In the genomic region with DNA sequence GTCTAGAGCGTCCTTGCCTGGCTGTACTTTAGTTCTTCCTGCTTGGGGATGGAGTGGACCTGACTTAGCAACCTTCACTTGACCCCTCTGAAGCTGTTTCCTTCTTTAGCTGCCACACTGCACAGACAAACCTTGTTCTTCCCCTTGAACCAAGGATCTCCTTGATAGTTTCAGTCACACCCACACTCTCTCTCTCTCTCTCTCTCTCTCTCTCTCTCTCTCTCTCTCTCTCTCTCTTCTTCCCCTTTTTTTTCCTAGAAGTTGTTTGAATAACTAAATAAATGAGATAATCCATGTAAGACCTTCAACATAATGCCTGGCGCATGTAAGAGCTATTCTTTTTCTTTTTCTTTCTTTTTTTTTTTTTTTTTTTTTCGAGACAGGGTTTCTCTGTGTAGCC, we compare ENCODE assay signal across 17 mouse cellular contexts. TPM values are rescaled to one million over a fixed set of nuclear protein-coding genes. Genes with fewer than 3 reads are reported as not detected.
DNase-seq lines count a peak whose midpoint lies in the region; ATAC-seq and TF ChIP-seq lines count a peak whose summit lies in the region.
"Had no signal": no experiment of that assay in that cellular context is flagged by ENCODE, and none has a peak within 500 bp of the region (broad histone marks: within the 10 kb centered on the region; RNA-seq: fewer than 3 reads in every experiment).

No protein-coding gene starts in this region.

- H3K27me3 ChIP-seq in heart, embryonic 10.5 days (ENCODE audit: insufficient read depth, poor library complexity, severe bottlenecking) = no peaks in the 10 kb centered on the region
- no peaks in the 10 kb centered on the region for H3K27me3 ChIP-seq in midbrain, embryonic 10.5 days (ENCODE audit: low read depth, poor library complexity, severe bottlenecking)
- no peaks in the 10 kb centered on the region for H3K27me3 ChIP-seq in midbrain, embryonic 11.5 days (ENCODE audit: control insufficient read depth, insufficient read depth, low read length)
- H3K27me3 ChIP-seq in embryonic facial prominence, embryonic 10.5 days (replicated peaks; ENCODE audit: low read depth, poor library complexity, severe bottlenecking) = no peaks in the 10 kb centered on the region
- H3K27me3 ChIP-seq in neural tube, embryonic 15.5 days (replicated peaks) = no peaks in the 10 kb centered on the region
- H3K27me3 ChIP-seq: heart, embryonic 12.5 days had no signal

- ATAC-seq in midbrain, embryonic 11.5 days (ENCODE audit: low FRiP score) = no peak
- ATAC-seq in neural tube, embryonic 15.5 days (ENCODE audit: low FRiP score) = no peak

- peaks cover 24% of the 10 kb centered on the region for H3K4me1 ChIP-seq in heart, embryonic 10.5 days
- H3K4me1 ChIP-seq in midbrain, embryonic 10.5 days = peaks cover 31% of the 10 kb centered on the region
- peaks cover 18% of the 10 kb centered on the region for H3K4me1 ChIP-seq in midbrain, embryonic 11.5 days (ENCODE audit: control insufficient read depth, insufficient read depth, low read length)
- H3K4me1 ChIP-seq in embryonic facial prominence, embryonic 10.5 days = peaks cover 30% of the 10 kb centered on the region
- H3K4me1 ChIP-seq in neural tube, embryonic 15.5 days = peaks cover 33% of the 10 kb centered on the region

- no peaks in the 10 kb centered on the region for H3K9me3 ChIP-seq in heart, embryonic 10.5 days
- H3K9me3 ChIP-seq in midbrain, embryonic 10.5 days (replicated peaks) = no peaks in the 10 kb centered on the region
- H3K9me3 ChIP-seq in midbrain, embryonic 11.5 days (ENCODE audit: control insufficient read depth, low read length) = no peaks in the 10 kb centered on the region
- no peaks in the 10 kb centered on the region for H3K9me3 ChIP-seq in embryonic facial prominence, embryonic 10.5 days
- no peaks in the 10 kb centered on the region for H3K9me3 ChIP-seq in neural tube, embryonic 15.5 days (replicated peaks)
- H3K9me3 ChIP-seq: forebrain, embryonic 10.5 days; heart, embryonic 12.5 days had no signal

- DNase-seq in heart, embryonic 10.5 days (ENCODE audit: low spot score) = no peak
- DNase-seq in heart, postnatal 4 days = no peak
- no peak for DNase-seq in midbrain, embryonic 10.5 days (ENCODE audit: low spot score)
- DNase-seq in midbrain, embryonic 11.5 days (ENCODE audit: low spot score, missing footprints) = no peak
- no peak for DNase-seq in embryonic facial prominence, embryonic 10.5 days (ENCODE audit: low spot score)
- no peak for DNase-seq in left cerebral cortex, adult 2 months (ENCODE audit: extremely low spot score in 1 of 2, low spot score in 2 of 2)
- no peak for DNase-seq in urinary bladder, postnatal 4 days (ENCODE audit: low spot score in 2 of 2)
- DNase-seq: B cell, adult 2 months; cerebellum, adult 8-10 months; gastrocnemius, postnatal 10 days; kidney, postnatal 10 days; retina, postnatal 1 day; spleen, adult 18-20 months; thymus, adult 2 months had no signal

- no peak overlapping the region for H3K9ac ChIP-seq in midbrain, embryonic 11.5 days (ENCODE audit: low read length)
- H3K9ac ChIP-seq in neural tube, embryonic 15.5 days (replicated peaks) = no peak overlapping the region
- H3K9ac ChIP-seq: heart, embryonic 12.5 days had no signal

- H3K4me3 ChIP-seq in heart, embryonic 10.5 days = no peak overlapping the region
- peak overlapping the region; percentile 98; the same call in 1 of the 2 replicates for H3K4me3 ChIP-seq in midbrain, embryonic 10.5 days
- H3K4me3 ChIP-seq in midbrain, embryonic 11.5 days (ENCODE audit: low read depth, low read length) = no peak overlapping the region
- H3K4me3 ChIP-seq in embryonic facial prominence, embryonic 10.5 days = peak overlapping the region; percentile 98; the same call in 1 of the 2 replicates
- H3K4me3 ChIP-seq in neural tube, embryonic 15.5 days (replicated peaks) = no peak overlapping the region
- H3K4me3 ChIP-seq in left cerebral cortex, adult 2 months = no peak overlapping the region

- no peak for TF ChIP-seq CTCF in left cerebral cortex, adult 2 months (IDR thresholded peaks at IDR 0.05)

- no peak overlapping the region for H3K4me2 ChIP-seq in midbrain, embryonic 11.5 days
- no peak overlapping the region for H3K4me2 ChIP-seq in neural tube, embryonic 15.5 days

- H3K27ac ChIP-seq in heart, embryonic 10.5 days = peak overlapping the region; percentile 47; the same call in 1 of the 2 replicates
- H3K27ac ChIP-seq in midbrain, embryonic 10.5 days (replicated peaks) = no peak overlapping the region
- no peak overlapping the region for H3K27ac ChIP-seq in midbrain, embryonic 11.5 days (ENCODE audit: low read depth, low read length)
- no peak overlapping the region for H3K27ac ChIP-seq in embryonic facial prominence, embryonic 10.5 days (replicated peaks)
- H3K27ac ChIP-seq in neural tube, embryonic 15.5 days (replicated peaks) = peak overlapping the region; percentile 99; the same call in 1 of the 2 replicates
- no peak overlapping the region for H3K27ac ChIP-seq in left cerebral cortex, adult 2 months

- intact Hi-C loops in left cerebral cortex, adult 2 months (cut with DNase I) = loop anchor here (5.0 kb wide), 3 partner anchors 170 to 360 kb away; partner anchors contain the start of genes Kdm3a and Krcc1

- H3K36me3 ChIP-seq in heart, embryonic 10.5 days = no peaks in the 10 kb centered on the region
- no peaks in the 10 kb centered on the region for H3K36me3 ChIP-seq in midbrain, embryonic 10.5 days
- no peaks in the 10 kb centered on the region for H3K36me3 ChIP-seq in midbrain, embryonic 11.5 days (ENCODE audit: control insufficient read depth, insufficient read depth, low read length)
- H3K36me3 ChIP-seq in embryonic facial prominence, embryonic 10.5 days (replicated peaks) = no peaks in the 10 kb centered on the region
- no peaks in the 10 kb centered on the region for H3K36me3 ChIP-seq in neural tube, embryonic 15.5 days
- H3K36me3 ChIP-seq: forebrain, embryonic 10.5 days; heart, embryonic 12.5 days had no signal

- 72% methylated on average over 2 of the region's 3 CpGs for WGBS in heart, embryonic 10.5 days
- 71% methylated on average over 3 of the region's 3 CpGs for WGBS in midbrain, embryonic 10.5 days
- 82% methylated on average over 2 of the region's 3 CpGs for WGBS in midbrain, embryonic 11.5 days
- WGBS in embryonic facial prominence, embryonic 10.5 days = 66% methylated on average over 3 of the region's 3 CpGs
- 76% methylated on average over 2 of the region's 3 CpGs for WGBS in neural tube, embryonic 15.5 days

RNA-seq across cellular contexts. Expression of gene Rmnd5a, which starts 1.7 kb away (rescaled TPM):
- 9.7 and 11.4 TPM in 2 replicates for polyA plus RNA-seq in heart, embryonic 10.5 days (2016; fragmentation: Nextera tagmentation; extraction: Ambion mirVana)
- 10 to 100 TPM; 42.1 to 43.9 TPM for total RNA-seq in heart, postnatal 4 days (2021)
- polyA plus RNA-seq in midbrain, embryonic 10.5 days (2016; fragmentation: Nextera tagmentation; extraction: Ambion mirVana) = 8.4 and 9.2 TPM in 2 replicates
- polyA plus RNA-seq in midbrain, embryonic 11.5 days (2014; fragmentation: Nextera tagmentation; extraction: Ambion mirVana) = 8.3 and 8.6 TPM in 2 replicates
- polyA plus RNA-seq in embryonic facial prominence, embryonic 10.5 days (2016; fragmentation: Nextera tagmentation; extraction: Ambion mirVana) = 12.3 and 13.6 TPM in 2 replicates
- 8.7 and 10.8 TPM in 2 replicates for polyA plus RNA-seq in neural tube, embryonic 15.5 days (2015; fragmentation: Nextera tagmentation; extraction: Ambion mirVana)
- 100 to 1,000 TPM; 101 to 103 TPM for total RNA-seq in left cerebral cortex, adult 2 months (2021)

RNA-seq across cellular contexts. Expression of gene Rnf103, which starts 51.6 kb away (rescaled TPM):
- polyA plus RNA-seq in heart, embryonic 10.5 days (2016; fragmentation: Nextera tagmentation; extraction: Ambion mirVana) = 12.6 and 14.4 TPM in 2 replicates
- total RNA-seq in heart, postnatal 4 days (2021) = 10 to 100 TPM; 32.1 to 33.5 TPM
- 9.8 and 11.3 TPM in 2 replicates for polyA plus RNA-seq in midbrain, embryonic 10.5 days (2016; fragmentation: Nextera tagmentation; extraction: Ambion mirVana)
- polyA plus RNA-seq in midbrain, embryonic 11.5 days (2014; fragmentation: Nextera tagmentation; extraction: Ambion mirVana) = 16.4 and 19.3 TPM in 2 replicates
- polyA plus RNA-seq in embryonic facial prominence, embryonic 10.5 days (2016; fragmentation: Nextera tagmentation; extraction: Ambion mirVana) = 10.9 TPM in 2 replicates
- polyA plus RNA-seq in neural tube, embryonic 15.5 days (2015; fragmentation: Nextera tagmentation; extraction: Ambion mirVana) = 23.0 and 23.9 TPM in 2 replicates
- 10 to 100 TPM; 50.9 to 54.8 TPM for total RNA-seq in left cerebral cortex, adult 2 months (2021)

Comparison
In these comparisons a context has a peak if more than half of its experiments do, and no peak if none do; other contexts are left out.
1. H3K4me3 ChIP-seq: peak in midbrain, embryonic 10.5 days (single experiment) and embryonic facial prominence, embryonic 10.5 days (single experiment); none in heart, embryonic 10.5 days (single experiment), midbrain, embryonic 11.5 days (single experiment), neural tube, embryonic 15.5 days (single experiment) and left cerebral cortex, adult 2 months (single experiment).
2. H3K27ac ChIP-seq: peak in heart, embryonic 10.5 days (single experiment) and neural tube, embryonic 15.5 days (single experiment); none in midbrain, embryonic 10.5 days (single experiment), midbrain, embryonic 11.5 days (single experiment), embryonic facial prominence, embryonic 10.5 days (single experiment) and left cerebral cortex, adult 2 months (single experiment).